Mouse (Mus musculus): ENCODE results near the gene Calcrl.
"Not testable (repeated sequence)": the region's sequence is repeated elsewhere in the genome, so short reads cannot be mapped to it uniquely, and the experiment has no call there.

The Calcrl gene

DNA sequence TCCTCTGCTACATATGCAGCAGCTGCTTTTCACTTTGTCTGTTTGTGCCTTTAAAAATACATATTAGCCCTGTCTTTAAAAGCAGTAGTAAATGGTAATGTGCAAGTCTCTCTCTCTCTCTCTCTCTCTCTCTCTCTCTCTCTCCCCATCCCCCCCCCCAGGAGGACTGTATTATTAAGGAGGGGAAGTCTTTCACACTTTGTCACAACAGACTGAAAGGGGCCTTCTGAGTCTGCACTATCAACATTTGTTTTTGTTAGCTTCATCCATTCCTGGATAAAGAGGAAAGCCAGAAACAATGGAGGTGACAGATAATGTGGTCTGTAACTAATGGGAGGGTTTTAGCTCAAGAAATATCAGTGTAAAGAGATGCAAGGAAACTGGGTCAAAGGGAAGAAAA is 36.1 kb downstream of the Calcrl start:
- no peak for DNase-seq (ENCODE audit: low read depth in 2 of 2, low spot score in 2 of 2)

DNA sequence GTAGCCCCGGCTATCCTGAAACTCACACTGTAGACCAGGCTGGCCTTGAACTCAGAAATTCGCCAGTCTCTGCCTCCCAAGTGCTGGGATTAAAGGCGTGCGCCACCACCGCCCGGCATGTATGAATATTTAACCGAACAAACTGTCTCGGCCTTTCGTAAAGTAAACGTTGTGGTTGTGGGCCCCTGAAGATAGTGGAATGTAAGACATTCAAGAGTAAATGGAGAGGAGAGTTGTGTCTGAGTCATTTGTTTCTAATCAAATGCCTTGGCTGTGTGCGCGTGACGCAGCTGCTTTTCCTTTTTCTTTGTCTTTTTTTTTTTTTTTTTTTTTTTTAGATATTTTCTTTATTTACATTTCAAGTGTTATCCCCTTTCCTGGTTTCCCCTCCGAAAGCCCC is 36.7 kb downstream of the Calcrl start:
- not testable (repeated sequence) for DNase-seq (ENCODE audit: low read depth in 2 of 2, low spot score in 2 of 2)

DNA sequence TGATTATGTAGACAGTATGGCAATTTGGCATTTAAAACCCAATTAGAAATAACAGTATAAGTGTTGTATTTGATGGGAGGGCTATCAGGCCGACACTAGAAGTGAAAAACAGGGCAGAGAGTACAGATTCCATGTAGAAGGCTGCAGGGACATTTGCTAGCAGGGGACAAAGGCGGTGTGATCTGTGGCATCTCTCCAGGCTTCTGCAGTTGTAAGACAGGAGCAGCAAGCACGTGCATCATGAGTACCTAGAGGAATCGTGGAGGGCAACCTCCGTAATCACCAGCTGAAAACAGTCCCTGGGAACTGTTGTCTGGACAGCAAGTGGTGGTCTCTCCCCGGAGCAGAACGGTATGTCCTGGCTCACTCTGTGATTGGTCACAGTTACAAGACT is 37.2 kb downstream of the Calcrl start:
- no peak for DNase-seq (ENCODE audit: low read depth in 2 of 2, low spot score in 2 of 2)

DNA sequence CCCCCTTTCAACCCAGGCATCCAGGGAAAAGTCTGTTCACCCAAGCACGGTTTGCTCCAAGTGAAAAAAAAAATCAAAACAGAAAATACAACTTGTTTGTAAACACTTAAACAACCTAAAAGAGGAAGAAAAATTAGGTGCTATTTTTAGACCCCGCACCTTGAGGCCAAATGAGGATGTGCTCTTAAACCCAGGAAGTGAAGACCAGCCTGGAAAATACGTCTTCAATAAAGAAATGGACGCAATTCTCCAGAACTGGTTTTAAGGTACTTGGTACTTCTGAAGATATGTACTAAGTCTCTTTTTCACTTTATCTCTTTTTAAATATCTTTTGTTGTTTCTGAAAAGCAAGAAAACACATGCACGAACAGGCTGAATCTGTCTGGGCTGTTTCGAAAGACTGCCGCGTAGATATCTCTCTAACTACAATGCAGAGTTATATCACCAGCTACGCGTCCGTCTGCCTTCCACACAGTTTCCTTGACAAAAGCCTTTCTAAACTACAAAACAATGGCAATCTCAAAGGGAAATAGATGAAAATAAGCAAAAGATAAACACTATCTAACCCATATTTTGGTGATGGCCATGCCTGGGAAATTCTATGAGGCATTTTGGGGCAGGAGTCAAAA is 37.7 kb downstream of the Calcrl start:
- no peak for DNase-seq (ENCODE audit: low read depth in 2 of 2, low spot score in 2 of 2)

DNA sequence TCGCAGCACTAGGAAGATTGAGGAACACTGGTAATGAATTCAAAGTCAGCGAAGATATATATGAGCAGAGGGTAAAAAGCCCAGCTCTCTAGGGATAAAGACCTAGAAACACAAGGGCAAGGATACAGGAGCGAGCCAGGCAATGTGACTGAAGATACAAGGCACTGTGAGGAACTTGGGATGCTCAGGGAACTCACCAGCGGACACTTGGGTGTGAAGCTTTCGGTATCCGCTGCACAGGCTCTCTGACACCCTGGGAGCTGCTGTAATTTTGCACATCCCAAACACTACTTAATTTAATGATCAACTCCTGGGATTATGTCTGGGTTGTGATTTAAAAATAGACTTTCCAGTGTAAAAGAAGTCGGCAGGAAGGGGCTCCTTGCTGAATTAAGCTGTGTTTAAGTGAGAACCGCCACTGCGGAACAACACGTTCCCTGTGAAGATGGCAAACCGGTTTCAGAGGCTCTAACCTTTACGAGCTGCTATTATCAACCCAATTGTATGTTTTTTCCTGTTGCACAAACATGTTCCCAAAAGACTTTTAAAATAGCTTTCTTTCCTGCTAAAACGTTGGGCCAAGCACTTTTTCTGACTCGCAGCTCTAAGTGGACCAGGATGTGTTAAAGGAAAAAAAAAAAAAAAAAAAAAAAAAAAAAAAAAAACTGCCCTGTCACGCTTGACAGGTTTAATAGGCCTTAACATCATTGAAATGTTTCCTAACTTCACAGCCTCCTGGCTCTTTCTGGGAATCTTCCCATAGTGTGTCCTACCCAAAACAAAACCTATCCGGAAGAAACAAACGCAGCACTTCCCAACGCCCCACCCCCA is 38.4 kb downstream of the Calcrl start:
- no peak for DNase-seq (ENCODE audit: low read depth in 2 of 2, low spot score in 2 of 2)

DNA sequence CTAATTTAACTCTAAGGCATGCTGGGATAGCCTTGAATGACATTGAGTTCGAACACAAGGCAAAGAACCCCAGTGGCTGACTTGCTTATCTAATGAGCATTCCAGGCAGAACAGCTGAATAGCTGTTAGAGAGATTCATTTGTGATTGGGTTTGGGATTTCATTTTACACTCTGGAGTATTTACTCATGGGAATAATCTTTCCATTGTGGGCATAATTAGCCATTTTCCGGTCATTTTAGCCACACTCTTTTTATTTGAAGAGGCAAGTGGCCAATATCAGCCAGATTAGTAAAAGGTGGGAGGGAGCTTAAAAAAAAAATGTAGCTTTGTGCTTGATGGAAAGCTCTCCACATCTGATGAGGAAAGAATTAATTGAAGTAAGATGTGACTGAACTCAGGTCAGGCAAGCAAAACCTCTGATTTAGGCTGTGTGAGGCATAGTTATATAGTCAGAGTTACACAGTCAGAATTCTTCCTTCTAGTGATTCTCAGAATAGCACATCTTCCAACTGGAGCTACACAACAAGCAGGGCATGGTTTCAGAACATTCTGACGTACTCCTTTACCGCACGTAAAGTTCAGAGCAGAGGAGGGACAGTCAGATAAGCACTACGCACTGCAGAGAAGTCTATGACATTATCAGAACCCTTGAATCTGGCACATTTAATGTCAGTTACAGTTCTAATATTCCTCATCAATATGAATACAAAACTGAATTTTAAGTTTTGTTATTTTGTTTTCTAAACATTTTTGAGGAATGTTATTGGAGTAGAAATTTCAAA is 40.1 kb downstream of the Calcrl start:
- DNase-seq (ENCODE audit: low read depth in 2 of 2, low spot score in 2 of 2) = no peak

DNA sequence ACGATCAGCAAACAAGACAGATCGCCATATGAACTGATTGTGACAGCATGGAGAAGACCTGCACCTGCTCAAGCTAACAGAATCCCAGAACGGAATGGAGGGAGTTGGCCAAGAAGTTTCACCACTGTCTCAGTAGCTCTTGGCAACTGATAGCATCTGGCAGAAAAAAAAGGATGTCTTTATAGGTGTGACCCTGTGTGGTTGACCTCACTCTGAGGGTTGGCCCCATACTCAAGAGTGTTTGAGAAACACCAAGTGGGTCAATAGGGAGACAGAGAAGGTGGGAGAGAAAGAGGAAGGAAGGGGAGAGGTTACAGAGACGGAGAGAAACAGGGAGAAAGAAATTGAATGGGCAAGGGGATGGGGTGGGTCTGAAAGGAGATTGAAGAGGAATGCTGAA is 41.4 kb downstream of the Calcrl start:
- DNase-seq (ENCODE audit: low read depth in 2 of 2, low spot score in 2 of 2) = no peak

DNA sequence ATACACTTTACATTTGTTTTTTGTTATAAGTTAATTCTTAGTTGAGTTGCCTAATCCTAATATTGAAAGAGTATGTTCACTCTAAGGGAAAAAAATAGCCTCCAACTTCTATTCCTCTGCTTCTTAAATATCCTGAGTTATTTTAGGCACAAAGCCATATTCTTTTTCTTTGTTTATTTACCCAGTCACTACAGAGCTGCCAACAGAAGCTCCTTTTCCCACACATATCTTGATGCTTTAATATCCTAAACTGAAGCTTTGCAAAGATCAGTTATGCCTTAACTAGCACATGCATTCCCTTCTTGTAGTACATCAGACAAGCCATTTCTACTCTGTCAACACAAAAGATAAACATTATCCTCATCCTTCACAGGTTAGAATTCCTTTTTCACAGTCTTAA is 42.7 kb downstream of the Calcrl start:
- no peak for DNase-seq (ENCODE audit: low read depth in 2 of 2, low spot score in 2 of 2)

DNA sequence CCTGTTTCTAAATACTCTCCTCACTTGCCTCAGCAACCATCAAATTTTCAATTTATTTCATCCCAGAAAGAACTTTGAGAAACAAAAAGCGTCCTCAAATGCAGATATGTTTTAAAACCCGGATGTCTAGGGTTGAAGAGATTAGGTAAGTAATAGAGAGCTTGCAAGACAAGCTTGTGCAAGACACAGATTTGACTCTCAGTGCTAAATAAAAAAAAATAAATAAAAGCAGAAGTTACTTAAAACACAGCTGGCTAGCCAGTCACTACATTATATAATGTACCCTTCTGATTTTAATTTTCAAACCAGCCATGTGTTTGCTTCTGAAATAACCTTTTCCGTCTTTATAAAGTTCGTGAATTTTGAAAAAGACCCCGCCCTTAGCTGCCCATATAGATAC is 43.2 kb downstream of the Calcrl start:
- no peak for DNase-seq (ENCODE audit: low read depth in 2 of 2, low spot score in 2 of 2)

DNA sequence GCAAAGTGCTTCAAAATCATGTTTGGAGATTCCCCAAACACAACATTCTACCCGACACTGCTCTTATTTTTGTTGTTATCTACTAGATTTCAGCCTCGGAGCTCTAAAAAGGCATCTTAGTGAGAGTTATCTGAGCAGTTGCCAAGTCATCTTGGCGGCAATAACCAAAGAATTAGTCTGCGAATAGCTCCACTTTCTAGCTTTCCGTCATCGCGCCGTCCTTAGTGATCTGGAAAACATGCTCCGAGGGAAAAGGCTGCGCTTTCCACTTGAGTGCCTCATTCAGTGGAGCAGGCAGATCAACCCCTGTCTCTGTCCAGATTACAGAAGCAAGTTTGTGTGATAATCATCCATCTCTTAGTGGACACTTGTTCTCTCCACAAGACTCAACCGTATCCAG is 44.4 kb downstream of the Calcrl start:
- no peak for DNase-seq (ENCODE audit: low read depth in 2 of 2, low spot score in 2 of 2)

DNA sequence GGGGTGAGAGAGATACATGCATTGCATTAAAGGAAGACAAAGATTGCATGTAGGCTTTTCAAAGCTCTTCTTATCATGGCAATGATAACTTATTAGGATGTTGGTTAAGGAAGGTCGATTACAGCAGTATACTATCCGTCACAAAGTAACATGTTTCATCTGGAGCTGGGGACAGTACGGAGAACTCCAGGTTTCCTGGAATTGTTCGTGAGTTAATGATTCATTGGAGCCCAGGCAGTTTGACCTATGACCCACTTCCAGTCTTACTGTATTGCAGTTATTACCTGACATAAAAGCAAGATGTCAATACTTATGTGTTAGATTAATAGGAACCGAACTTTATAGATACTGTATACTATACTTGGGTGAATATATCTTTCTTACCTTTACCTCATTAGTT is 46.5 kb downstream of the Calcrl start:
- no peak for DNase-seq (ENCODE audit: low read depth in 2 of 2, low spot score in 2 of 2)

DNA sequence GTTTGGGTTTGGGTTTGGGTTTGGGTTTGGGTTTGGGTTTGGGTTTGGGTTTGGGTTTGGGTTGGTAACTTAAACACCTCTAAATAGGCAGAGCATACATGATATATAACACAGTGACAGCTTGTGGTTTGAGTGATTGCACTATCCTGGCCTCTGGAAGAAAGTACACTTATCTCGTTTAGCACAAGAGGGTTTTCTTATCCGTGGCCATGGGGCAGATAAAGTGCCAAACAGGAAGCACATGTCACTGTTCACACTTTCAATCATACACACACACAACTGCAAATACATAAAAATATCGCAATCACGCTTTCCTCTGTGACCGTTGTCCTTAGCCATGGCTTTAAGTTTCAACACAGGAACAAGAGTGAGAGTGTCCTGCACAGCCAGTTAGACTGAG is 56.0 kb downstream of the Calcrl start:
- DNase-seq (ENCODE audit: low read depth in 2 of 2, low spot score in 2 of 2) = no peak

DNA sequence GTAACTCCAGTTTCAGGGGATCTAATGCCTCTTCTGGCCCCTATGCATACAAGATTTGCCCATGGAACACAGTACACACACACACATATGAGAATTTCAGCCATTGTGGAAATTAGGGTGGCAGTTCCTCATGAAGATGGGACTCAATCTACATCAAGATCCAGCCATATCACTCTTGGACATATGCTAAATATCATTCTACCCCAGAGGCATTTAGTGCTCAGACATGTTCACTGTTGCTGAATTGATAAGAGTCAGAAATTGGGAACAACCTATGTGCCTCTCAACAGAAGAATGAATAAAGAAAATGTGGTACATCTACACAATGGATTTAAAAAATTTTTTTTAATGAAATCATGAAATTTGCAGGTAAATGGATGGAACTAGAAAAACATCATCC is 58.5 kb downstream of the Calcrl start:
- no peak for DNase-seq (ENCODE audit: low read depth in 2 of 2, low spot score in 2 of 2)

DNA sequence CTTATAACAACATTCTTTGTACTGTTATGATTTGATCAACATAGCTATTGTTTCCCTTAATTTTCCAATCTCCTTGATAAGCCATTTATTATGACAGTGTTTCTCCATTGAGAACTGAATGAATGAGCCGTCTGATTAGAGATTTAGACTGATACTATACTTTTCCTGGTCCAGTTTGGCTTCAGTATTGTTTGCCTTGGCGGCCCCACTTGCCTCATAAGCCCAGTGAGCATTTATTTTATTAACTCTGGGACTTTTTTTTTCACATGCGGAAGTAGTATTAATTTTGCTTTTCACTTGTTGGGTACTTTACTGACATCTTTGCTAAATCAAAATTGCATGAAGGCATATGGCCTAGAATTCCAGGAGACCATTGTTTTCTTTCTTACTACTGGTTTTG is 59.9 kb downstream of the Calcrl start:
- no peak for DNase-seq (ENCODE audit: low read depth in 2 of 2, low spot score in 2 of 2)

DNA sequence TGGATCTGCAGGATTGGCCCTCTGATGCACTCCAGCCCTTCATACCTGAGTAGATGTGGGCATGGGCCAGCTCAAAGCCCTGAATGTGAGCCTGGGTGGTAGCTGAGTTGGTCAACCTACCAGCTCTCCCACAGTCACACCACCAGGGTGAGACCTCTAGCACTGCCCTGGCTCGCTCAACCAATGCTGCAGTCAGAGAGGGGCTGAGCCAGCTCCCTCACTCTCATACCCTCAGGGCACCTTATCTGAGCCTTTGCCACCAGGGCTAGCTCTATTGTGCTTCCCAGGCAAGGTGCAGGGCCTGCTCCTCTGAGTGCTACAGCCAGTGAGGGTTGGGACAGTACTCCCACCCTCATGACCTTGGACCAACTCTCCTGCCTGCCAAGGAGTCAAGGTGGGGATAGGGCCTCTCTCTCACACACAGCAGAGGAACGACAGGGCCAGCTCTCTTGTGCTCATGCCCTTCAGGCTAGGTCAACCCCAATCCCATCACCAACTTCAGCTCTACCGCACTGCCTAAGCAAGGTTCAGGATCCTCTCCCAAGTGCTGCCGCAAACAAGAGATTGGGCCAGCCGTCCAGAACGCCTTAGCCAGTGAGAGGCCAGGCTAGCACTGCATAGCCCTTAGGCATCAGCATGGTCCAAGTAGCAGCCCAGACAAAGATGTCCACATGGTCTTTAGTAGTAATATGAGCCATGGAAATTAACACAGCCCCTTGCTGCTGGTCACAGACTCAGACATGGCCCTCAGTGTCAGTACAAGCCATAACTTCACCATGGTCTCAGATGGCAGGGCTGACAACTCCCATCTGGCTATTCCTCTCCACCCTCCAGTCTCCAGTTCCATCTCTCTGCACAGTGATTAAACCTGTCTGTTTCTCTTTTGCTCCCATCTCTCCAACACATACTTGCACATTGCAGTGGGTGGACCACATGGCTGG is 62.2 kb downstream of the Calcrl start:
- DNase-seq (ENCODE audit: low read depth in 2 of 2, low spot score in 2 of 2) = no peak

DNA sequence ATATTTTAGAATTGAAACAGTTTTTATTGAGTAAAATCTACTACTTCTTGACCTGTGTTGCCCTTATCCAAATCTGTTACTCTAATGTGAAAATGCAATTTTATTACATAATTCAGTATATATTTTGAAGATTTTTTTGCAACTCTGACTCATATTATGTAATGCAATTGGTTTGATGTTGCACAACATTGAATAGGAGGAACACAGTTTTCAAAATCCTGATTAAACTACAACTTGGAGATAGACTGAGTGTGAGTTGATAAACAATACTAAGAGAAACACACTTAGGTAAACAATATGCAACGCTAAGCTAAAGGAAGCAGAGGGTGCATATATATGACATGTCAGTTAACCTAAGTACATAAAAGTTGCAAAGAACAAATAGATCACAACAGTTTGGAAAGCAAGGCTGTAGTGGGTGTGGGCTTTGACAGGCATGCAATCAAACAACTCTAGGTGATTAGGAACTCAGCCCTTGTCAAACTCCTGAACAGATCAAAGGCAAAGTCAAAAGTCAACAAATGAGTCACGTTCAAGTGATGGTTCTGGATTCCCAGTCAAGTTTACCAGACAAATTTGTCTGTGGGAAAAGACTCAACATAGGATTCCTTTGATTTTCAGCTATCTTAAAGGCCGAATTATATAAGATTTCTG is 66.4 kb downstream of the Calcrl start:
- no peak for DNase-seq (ENCODE audit: low read depth in 2 of 2, low spot score in 2 of 2)

DNA sequence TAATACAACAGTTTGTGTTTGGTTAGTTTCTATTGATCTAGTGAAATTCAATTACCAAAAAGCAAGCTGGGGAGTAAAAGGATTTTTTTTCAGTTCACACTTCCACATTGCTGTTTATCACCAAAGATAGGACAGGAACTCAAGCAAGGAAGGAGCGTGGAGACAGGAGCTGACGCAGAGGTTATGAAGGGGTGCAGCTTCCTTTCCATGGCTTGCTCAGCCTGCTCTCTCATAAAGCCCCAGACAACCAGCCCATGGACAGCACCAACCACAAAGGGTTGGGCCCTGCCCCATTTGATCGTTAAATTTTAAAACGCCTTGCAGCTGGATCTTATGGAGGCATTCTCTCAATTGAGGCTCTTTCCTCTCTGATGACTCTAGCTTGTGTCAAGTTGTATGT is 69.9 kb downstream of the Calcrl start:
- DNase-seq (ENCODE audit: low read depth in 2 of 2, low spot score in 2 of 2) = no peak

DNA sequence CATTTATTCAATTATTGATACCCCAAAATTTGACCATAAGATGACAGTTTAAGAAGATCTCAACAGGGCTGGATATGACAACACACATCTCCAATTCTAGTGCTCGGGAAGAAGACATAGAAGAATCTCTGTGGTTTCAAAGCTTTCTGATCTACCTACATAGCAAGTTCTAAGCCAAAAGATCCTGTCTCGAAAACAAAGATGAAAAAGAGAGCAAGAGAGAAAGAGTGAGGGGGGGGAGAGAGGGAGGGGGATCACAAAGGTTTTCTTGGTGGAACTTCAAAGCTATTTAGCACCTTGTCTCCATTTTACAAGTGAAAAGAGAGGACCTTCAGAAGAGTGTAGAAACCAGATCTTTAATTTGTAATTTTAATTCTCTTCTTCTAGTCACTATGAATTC is 77.8 kb downstream of the Calcrl start:
- DNase-seq (ENCODE audit: low read depth in 2 of 2, low spot score in 2 of 2) = peak in 1 of 2 experiments; percentile 36

DNA sequence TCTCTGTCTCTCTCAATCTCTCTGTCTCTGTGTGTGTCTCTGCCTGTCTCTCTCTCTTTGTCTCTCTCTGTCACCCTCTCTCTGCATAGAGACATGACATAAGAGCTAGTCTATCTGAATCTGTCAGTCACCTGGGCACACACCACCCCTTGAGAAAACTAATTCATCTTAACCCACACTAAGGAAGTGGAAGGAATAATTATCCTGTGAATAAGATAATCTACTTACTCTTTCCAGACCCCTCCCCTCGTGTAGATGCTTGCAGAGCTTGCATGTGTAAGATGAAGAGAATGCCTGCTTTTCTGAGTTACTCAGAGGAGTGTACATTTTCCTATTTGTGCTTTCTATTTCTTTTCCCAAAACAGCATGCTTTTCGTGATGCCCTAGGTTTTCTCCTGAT is 81.5 kb downstream of the Calcrl start:
- no peak for DNase-seq (ENCODE audit: low read depth in 2 of 2, low spot score in 2 of 2)

DNA sequence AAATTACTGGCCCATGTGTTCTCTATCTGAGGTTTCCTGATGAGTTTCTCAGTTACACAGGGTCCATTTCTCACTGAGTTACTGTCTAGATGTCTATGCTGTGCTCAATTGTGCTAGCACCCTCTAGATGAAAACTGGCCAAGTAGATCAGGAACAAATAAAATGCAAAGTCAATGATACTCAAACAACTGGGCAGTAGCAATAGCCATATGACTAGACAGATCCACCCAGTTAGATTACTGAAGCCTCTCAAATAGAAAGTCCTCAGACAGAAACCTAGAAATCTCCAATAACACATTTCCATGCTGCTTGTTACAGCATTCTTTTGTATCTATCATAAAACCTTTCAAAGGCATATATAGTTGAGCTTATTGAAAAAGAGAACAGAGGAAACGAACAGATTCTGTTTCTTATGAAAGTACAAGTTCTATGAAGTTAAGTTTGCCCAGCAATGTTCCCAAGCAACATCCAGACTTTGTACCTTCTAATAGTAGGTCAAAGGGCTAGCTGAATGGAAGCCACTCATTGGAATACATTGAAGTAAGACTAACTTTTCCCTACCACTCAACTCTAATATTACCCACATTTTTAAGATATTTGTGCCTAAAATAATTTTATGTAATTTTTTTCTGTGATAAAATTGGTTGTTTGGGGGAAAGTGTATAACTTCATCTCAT is 87.3 kb downstream of the Calcrl start:
- no peak for DNase-seq (ENCODE audit: low read depth in 2 of 2, low spot score in 2 of 2)

Data from CD8-positive naive resting alpha-beta T cell, adult 2 months (primary cell).